Mouse (Mus musculus) C2C12 (cell line): ENCODE data around the gene Exoc3.

Experiments
- CEBPB ChIP-seq: IDR thresholded peaks from one replicate; pipeline ENCODE4 v1.6.1; 2011; ENCODE audit warnings: low read depth, mild to moderate bottlenecking, control low read depth, moderate library complexity
- CTCF ChIP-seq: IDR thresholded peaks from one replicate; pipeline ENCODE4 v1.5.1; 2011; ENCODE audit not compliant: control insufficient read depth, insufficient read depth, insufficient read length
- MYOD1 ChIP-seq: IDR thresholded peaks from one replicate; pipeline ENCODE4 v1.6.1; 2011; ENCODE audit warnings: low read depth; ENCODE audit not compliant: control insufficient read depth, insufficient read length

- TF ChIP-seq MYOD1 (no peak), CTCF (no peak), CEBPB (no peak)
Observed at GRCm38 (mm10) chr13:74167057-74167413, 41.5 kb downstream of the Exoc3 start.
